Mouse (Mus musculus) CD4-positive naive resting alpha-beta T cell, adult 57 days (primary cell): ENCODE measurements around the gene Kcnj16. TPM values are rescaled to one million over a fixed set of nuclear protein-coding genes. Genes with fewer than 3 reads are reported as not detected.

Experiments
- total RNA-seq: library from RNA; stranded (reverse); gene quantifications from one replicate; pipeline ENCODE4 v1.2.4, GENCODE M21; 2023

Kcnj16 gene
- total RNA-seq = 13.3 TPM

GRCm38 (mm10) chr11:110967762-110968135 is at the start of gene Kcnj16:
Gene Kcnj16 (plus strand): TSS chr11:110968033.

GRCm38 (mm10) chr11:111065635-111066298 is 97.9 kb downstream of the Kcnj16 start, which contains the start of gene Kcnj2:
Gene Kcnj2 (plus strand): TSS chr11:111066164.

Other genes starting within 250 kb of the Kcnj16 start
- 0.24 TPM for gene Kcnj2, start 98.1 kb downstream of the Kcnj16 start, total RNA-seq